Mouse (Mus musculus): ENCODE data around the gene Sost.

DNA sequence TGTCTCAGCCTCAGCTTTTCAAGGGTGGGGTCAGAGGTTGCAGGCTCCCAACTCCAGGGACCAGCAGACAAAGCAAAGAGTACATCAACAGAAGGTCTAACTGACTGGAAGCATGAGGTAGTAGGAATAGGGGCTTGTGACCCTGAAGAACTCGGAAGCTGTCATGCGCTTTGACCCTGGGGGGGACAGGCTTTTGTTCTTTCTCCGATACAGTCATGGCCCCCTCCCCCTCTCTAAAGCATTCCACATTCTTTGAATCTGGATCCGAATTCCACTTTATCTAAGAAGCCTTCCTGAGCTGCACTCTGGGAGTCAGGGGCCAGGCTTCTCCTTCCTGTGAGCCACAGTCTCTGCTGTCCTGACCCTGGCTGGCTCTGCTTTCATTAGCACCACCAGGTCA lies 34.8 kb downstream of the Sost start:
- TF ChIP-seq POLR2A (IDR thresholded peaks at IDR 0.05; ENCODE audit: low read depth, low read length) = no peak
- TF ChIP-seq CTCF (IDR thresholded peaks at IDR 0.05; ENCODE audit: borderline replicate concordance, insufficient read depth, low read length) = no peak
